Mouse (Mus musculus): ENCODE results near the gene Bpifa1.
"Not testable (repeated sequence)": the region's sequence is repeated elsewhere in the genome, so short reads cannot be mapped to it uniquely, and the experiment has no call there.

Gene Bpifa1

GRCm38 (mm10) chr2:154142580-154142979, at the start of gene Bpifa1:
Gene Bpifa1 (plus strand): TSS chr2:154142880.
- DNase-seq (ENCODE audit: low spot score in 2 of 2): no peak

- no peak for DNase-seq (ENCODE audit: low spot score in 2 of 2)
Measured at GRCm38 (mm10) chr2:154097734-154098133, 44.9 kb upstream of the Bpifa1 start.

GRCm38 (mm10) chr2:154117381-154117780, 25.3 kb upstream of the Bpifa1 start:
- no peak for DNase-seq (ENCODE audit: low spot score in 2 of 2)

GRCm38 (mm10) chr2:154130120-154130519, 12.6 kb upstream of the Bpifa1 start, which contains the start of gene Bpifa3:
Gene Bpifa3 (plus strand): TSS chr2:154130336.
- DNase-seq (ENCODE audit: low spot score in 2 of 2): no peak

- no peak for DNase-seq (ENCODE audit: low spot score in 2 of 2)
Measured at GRCm38 (mm10) chr2:154143735-154144134, 1.1 kb downstream of the Bpifa1 start.

- DNase-seq (ENCODE audit: low spot score in 2 of 2): no peak
Measured at GRCm38 (mm10) chr2:154147496-154147895, 4.8 kb downstream of the Bpifa1 start.

GRCm38 (mm10) chr2:154158433-154158832, 15.8 kb downstream of the Bpifa1 start:
- DNase-seq (ENCODE audit: low spot score in 2 of 2): no peak

GRCm38 (mm10) chr2:154162307-154162706, 19.6 kb downstream of the Bpifa1 start, which contains the start of gene Bpifa5:
Gene Bpifa5 (plus strand): TSS chr2:154162607.
- DNase-seq (ENCODE audit: low spot score in 2 of 2): no peak

- no peak for DNase-seq (ENCODE audit: low spot score in 2 of 2)
Measured at GRCm38 (mm10) chr2:154163306-154163705, 20.6 kb downstream of the Bpifa1 start.

- DNase-seq (ENCODE audit: low spot score in 2 of 2): no peak
Measured at GRCm38 (mm10) chr2:154169172-154169571, 26.5 kb downstream of the Bpifa1 start.

- DNase-seq (ENCODE audit: low spot score in 2 of 2): no peak
Measured at GRCm38 (mm10) chr2:154171621-154172020, 28.9 kb downstream of the Bpifa1 start.

GRCm38 (mm10) chr2:154173313-154173712, 30.6 kb downstream of the Bpifa1 start:
- DNase-seq (ENCODE audit: low spot score in 2 of 2): no peak

GRCm38 (mm10) chr2:154181900-154182299, 39.2 kb downstream of the Bpifa1 start:
- not testable (repeated sequence) for DNase-seq (ENCODE audit: low spot score in 2 of 2)

GRCm38 (mm10) chr2:154183061-154183460, 40.4 kb downstream of the Bpifa1 start:
- DNase-seq (ENCODE audit: low spot score in 2 of 2): not testable (repeated sequence)

GRCm38 (mm10) chr2:154185319-154185718, 42.6 kb downstream of the Bpifa1 start:
- no peak for DNase-seq (ENCODE audit: low spot score in 2 of 2)

GRCm38 (mm10) chr2:154185748-154186147, 43.1 kb downstream of the Bpifa1 start:
- DNase-seq (ENCODE audit: low spot score in 2 of 2): no peak

GRCm38 (mm10) chr2:154187468-154187867, 44.8 kb downstream of the Bpifa1 start:
- no peak for DNase-seq (ENCODE audit: low spot score in 2 of 2)

GRCm38 (mm10) chr2:154189877-154190434, 47.3 kb downstream of the Bpifa1 start:
- no peak for DNase-seq (ENCODE audit: low spot score in 2 of 2)

GRCm38 (mm10) chr2:154190546-154191258, 48.0 kb downstream of the Bpifa1 start, which contains the start of gene Bpifb1:
Gene Bpifb1 (plus strand): TSS chr2:154190818.
- no peak for DNase-seq (ENCODE audit: low spot score in 2 of 2)

- DNase-seq (ENCODE audit: low spot score in 2 of 2): no peak
Measured at GRCm38 (mm10) chr2:154192141-154192540, 49.5 kb downstream of the Bpifa1 start.

- no peak for DNase-seq (ENCODE audit: low spot score in 2 of 2)
Measured at GRCm38 (mm10) chr2:154193071-154193470, 50.4 kb downstream of the Bpifa1 start.

GRCm38 (mm10) chr2:154193994-154194504, 51.4 kb downstream of the Bpifa1 start:
- DNase-seq (ENCODE audit: low spot score in 2 of 2): no peak

GRCm38 (mm10) chr2:154197036-154197435, 54.4 kb downstream of the Bpifa1 start:
- no peak for DNase-seq (ENCODE audit: low spot score in 2 of 2)

Data from urinary bladder, adult 18-20 months (tissue).